Mouse (Mus musculus) embryonic facial prominence, embryonic 15.5 days (tissue): ENCODE results near the gene Gpr25. TPM values are rescaled to one million over a fixed set of nuclear protein-coding genes. Genes with fewer than 3 reads are reported as not detected.

Source experiments
- ATAC-seq: fragments of 200-750 bp; cut with Nextera tagmentation; 2 replicates; pipeline ENCODE4 v1.8.0; 2017; ENCODE audit warnings: low read depth, moderate TSS enrichment; ENCODE audit not compliant: insufficient number of reproducible peaks, low FRiP score, low TSS enrichment
- H3K27ac ChIP-seq: fragments of 300-500 bp; sonication (generic); replicated peaks from 2 replicates; pipeline ENCODE4 v1.5.1; 2015; ENCODE audit warnings: mild to moderate bottlenecking, inconsistent platforms
- H3K27me3 ChIP-seq: fragments of 300-500 bp; sonication (generic); 2 replicates; pipeline ENCODE4 v1.6.1; 2015; ENCODE audit warnings: inconsistent platforms
- H3K36me3 ChIP-seq: fragments of 300-500 bp; sonication (generic); 2 replicates; pipeline ENCODE4 v1.6.1; 2015; ENCODE audit warnings: mild to moderate bottlenecking, inconsistent platforms
- H3K4me1 ChIP-seq: fragments of 300-500 bp; sonication (generic); 2 replicates; pipeline ENCODE4 v1.6.1; 2015; ENCODE audit warnings: inconsistent platforms
- H3K4me2 ChIP-seq: fragments of 300-500 bp; sonication (generic); replicated peaks from 2 replicates; pipeline ENCODE4 v1.6.1; 2015; ENCODE audit warnings: mild to moderate bottlenecking, inconsistent platforms
- H3K4me3 ChIP-seq: fragments of 300-500 bp; sonication (generic); replicated peaks from 2 replicates; pipeline ENCODE4 v1.5.1; 2015; ENCODE audit warnings: mild to moderate bottlenecking, inconsistent platforms
- H3K9ac ChIP-seq: fragments of 300-500 bp; sonication (generic); 2 replicates; pipeline ENCODE4 v1.6.1; 2015; ENCODE audit warnings: inconsistent platforms
- H3K9me3 ChIP-seq: fragments of 300-500 bp; sonication (generic); replicated peaks from 2 replicates; pipeline ENCODE4 v1.6.1; 2016; ENCODE audit warnings: inconsistent platforms
- WGBS: fragments of 180-500 bp; shearing (Covaris S2); methylation state at CpG from one replicate; pipeline ENCODE4 v1.1.7; 2015; 5-methylcytosine and 5-hydroxymethylcytosine counted together
- polyA plus RNA-seq: library from polyadenylated mRNA; unstranded; fragments of >200 nt; fragmentation: Nextera tagmentation; extraction: Ambion mirVana; gene quantifications from 2 replicates; pipeline ENCODE4 v1.2.1, GENCODE M21; 2015

Gene Gpr25
- polyA plus RNA-seq, 1 experiment from 2014 or later = not detected

GRCm38 (mm10) chr1:136258495-136258894 lies 2.2 kb downstream of the Gpr25 start:
- Histone ChIP-seq H3K9ac (no peak overlapping the region), H3K4me2 (no peak overlapping the region), H3K27ac (no peak overlapping the region), H3K36me3 (no peaks in the 10 kb centered on the region), H3K9me3 (no peaks in the 10 kb centered on the region), H3K27me3 (peaks cover 52% of the 10 kb centered on the region), H3K4me3 (no peak overlapping the region), H3K4me1 (peaks cover 16% of the 10 kb centered on the region)
- WGBS = 54% methylated on average over 9 of the region's 9 CpGs
- no peak for ATAC-seq

GRCm38 (mm10) chr1:136255657-136256056 lies 5.0 kb downstream of the Gpr25 start:
- 35% methylated on average over 8 of the region's 8 CpGs for WGBS
- no peak overlapping the region for H3K9ac ChIP-seq
- H3K4me1 ChIP-seq = peaks cover 13% of the 10 kb centered on the region
- H3K27me3 ChIP-seq = peaks cover 33% of the 10 kb centered on the region
- H3K9me3 ChIP-seq = no peaks in the 10 kb centered on the region
- H3K36me3 ChIP-seq = no peaks in the 10 kb centered on the region
- no peak for ATAC-seq
- H3K4me3 ChIP-seq = no peak overlapping the region
- H3K27ac ChIP-seq = no peak overlapping the region
- no peak overlapping the region for H3K4me2 ChIP-seq

GRCm38 (mm10) chr1:136255174-136255573 lies 5.5 kb downstream of the Gpr25 start:
- ATAC-seq = peak; percentile 39; the same call in 1 of the 2 replicates
- 41% methylated on average over 6 of the region's 6 CpGs for WGBS

GRCm38 (mm10) chr1:136254503-136255065 lies 6.1 kb downstream of the Gpr25 start:
- Histone ChIP-seq H3K4me1 (peaks cover 2% of the 10 kb centered on the region), H3K9ac (no peak overlapping the region), H3K36me3 (no peaks in the 10 kb centered on the region), H3K27me3 (peaks cover 23% of the 10 kb centered on the region), H3K4me3 (no peak overlapping the region), H3K27ac (no peak overlapping the region), H3K9me3 (no peaks in the 10 kb centered on the region), H3K4me2 (no peak overlapping the region)
- 79% methylated on average over 10 of the region's 10 CpGs for WGBS
- no peak for ATAC-seq

More at GRCm38 (mm10) chr1:136255174-136255573, 5.5 kb downstream of the Gpr25 start:
- H3K4me1 ChIP-seq = peaks cover 8% of the 10 kb centered on the region
- no peak overlapping the region for H3K9ac ChIP-seq
- no peaks in the 10 kb centered on the region for H3K9me3 ChIP-seq
- peaks cover 28% of the 10 kb centered on the region for H3K27me3 ChIP-seq
- H3K27ac ChIP-seq = no peak overlapping the region
- no peaks in the 10 kb centered on the region for H3K36me3 ChIP-seq
- no peak overlapping the region for H3K4me3 ChIP-seq
- no peak overlapping the region for H3K4me2 ChIP-seq

- Histone ChIP-seq H3K27ac (no peak overlapping the region), H3K27me3 (peaks cover 12% of the 10 kb centered on the region), H3K36me3 (no peaks in the 10 kb centered on the region), H3K4me2 (no peak overlapping the region), H3K9ac (no peak overlapping the region), H3K4me1 (no peaks in the 10 kb centered on the region), H3K4me3 (no peak overlapping the region), H3K9me3 (no peaks in the 10 kb centered on the region)
- 12% methylated on average over 2 of the region's 2 CpGs for WGBS
- ATAC-seq = no peak; the same call in 1 of the 2 replicates
Measured at GRCm38 (mm10) chr1:136253472-136253871, 7.2 kb downstream of the Gpr25 start.

GRCm38 (mm10) chr1:136249662-136250061 lies 11.0 kb downstream of the Gpr25 start:
- H3K36me3 ChIP-seq = no peaks in the 10 kb centered on the region
- no peaks in the 10 kb centered on the region for H3K4me1 ChIP-seq
- no peak overlapping the region for H3K4me3 ChIP-seq
- no peaks in the 10 kb centered on the region for H3K27me3 ChIP-seq
- H3K9me3 ChIP-seq = no peaks in the 10 kb centered on the region
- H3K27ac ChIP-seq = no peak overlapping the region
- 50% methylated on average over 5 of the region's 5 CpGs for WGBS
- H3K9ac ChIP-seq = no peak overlapping the region
- no peak for ATAC-seq
- H3K4me2 ChIP-seq = no peak overlapping the region

- no peak for ATAC-seq
- 81% methylated on average over 5 of the region's 5 CpGs for WGBS
- no peaks in the 10 kb centered on the region for H3K27me3 ChIP-seq
Measured at GRCm38 (mm10) chr1:136247393-136247792, 13.3 kb downstream of the Gpr25 start.

GRCm38 (mm10) chr1:136244469-136244868 lies 16.2 kb downstream of the Gpr25 start:
- H3K4me1 ChIP-seq = no peaks in the 10 kb centered on the region
- H3K27me3 ChIP-seq = no peaks in the 10 kb centered on the region
- H3K4me3 ChIP-seq = no peak overlapping the region
- no peak overlapping the region for H3K27ac ChIP-seq
- no peaks in the 10 kb centered on the region for H3K9me3 ChIP-seq
- no peak overlapping the region for H3K9ac ChIP-seq
- no peak for ATAC-seq
- no peak overlapping the region for H3K4me2 ChIP-seq
- 89% methylated on average over 4 of the region's 5 CpGs for WGBS
- no peaks in the 10 kb centered on the region for H3K36me3 ChIP-seq

More at GRCm38 (mm10) chr1:136247393-136247792, 13.3 kb downstream of the Gpr25 start:
- Histone ChIP-seq H3K4me3 (no peak overlapping the region), H3K27ac (no peak overlapping the region), H3K9me3 (no peaks in the 10 kb centered on the region), H3K4me1 (no peaks in the 10 kb centered on the region), H3K36me3 (no peaks in the 10 kb centered on the region), H3K4me2 (no peak overlapping the region), H3K9ac (no peak overlapping the region)

GRCm38 (mm10) chr1:136241801-136242200 lies 18.9 kb downstream of the Gpr25 start:
- no peak overlapping the region for H3K27ac ChIP-seq
- no peaks in the 10 kb centered on the region for H3K9me3 ChIP-seq
- WGBS = 82% methylated on average over 7 of the region's 7 CpGs
- no peak overlapping the region for H3K4me3 ChIP-seq
- no peaks in the 10 kb centered on the region for H3K36me3 ChIP-seq
- no peaks in the 10 kb centered on the region for H3K4me1 ChIP-seq
- no peak for ATAC-seq
- no peaks in the 10 kb centered on the region for H3K27me3 ChIP-seq
- no peak overlapping the region for H3K9ac ChIP-seq
- no peak overlapping the region for H3K4me2 ChIP-seq

- ATAC-seq = no peak
- H3K4me1 ChIP-seq = peaks cover 10% of the 10 kb centered on the region
- no peaks in the 10 kb centered on the region for H3K27me3 ChIP-seq
- 89% methylated on average over 4 of the region's 4 CpGs for WGBS
- H3K27ac ChIP-seq = no peak overlapping the region
- H3K36me3 ChIP-seq = no peaks in the 10 kb centered on the region
- H3K9ac ChIP-seq = no peak overlapping the region
- H3K4me3 ChIP-seq = no peak overlapping the region
- no peak overlapping the region for H3K4me2 ChIP-seq
- H3K9me3 ChIP-seq = no peaks in the 10 kb centered on the region
Measured at GRCm38 (mm10) chr1:136238495-136238894, 22.2 kb downstream of the Gpr25 start.

GRCm38 (mm10) chr1:136234595-136235092 lies 26.0 kb downstream of the Gpr25 start:
- H3K4me1 ChIP-seq = peaks cover 47% of the 10 kb centered on the region
- peak overlapping the region; percentile 61 for H3K4me3 ChIP-seq
- H3K9ac ChIP-seq = peak overlapping the region; percentile 40; the same call in 1 of the 2 replicates
- no peaks in the 10 kb centered on the region for H3K27me3 ChIP-seq
- H3K36me3 ChIP-seq = no peaks in the 10 kb centered on the region
- WGBS = 5% methylated on average over 9 of the region's 9 CpGs
- no peak for ATAC-seq
- H3K9me3 ChIP-seq = no peaks in the 10 kb centered on the region
- H3K4me2 ChIP-seq = peak overlapping the region; percentile 91
- peak overlapping the region; percentile 73 for H3K27ac ChIP-seq
